Mouse (Mus musculus): ENCODE measurements around the gene Car9.

Car9 gene

GRCm38 (mm10) chr4:43506536-43507185, at the start of gene Car9:
Car9 (plus strand) TSS chr4:43506966.
- no peak for DNase-seq (ENCODE audit: low read depth, low spot score)

- no peak for DNase-seq (ENCODE audit: low read depth, low spot score)
Measured at GRCm38 (mm10) chr4:43457124-43457523, 49.6 kb upstream of the Car9 start.

- DNase-seq (ENCODE audit: low read depth, low spot score): no peak
Measured at GRCm38 (mm10) chr4:43463102-43463501, 43.7 kb upstream of the Car9 start.

- no peak for DNase-seq (ENCODE audit: low read depth, low spot score)
Measured at GRCm38 (mm10) chr4:43465935-43466334, 40.8 kb upstream of the Car9 start.

GRCm38 (mm10) chr4:43466872-43467271, 39.9 kb upstream of the Car9 start:
- no peak for DNase-seq (ENCODE audit: low read depth, low spot score)

- DNase-seq (ENCODE audit: low read depth, low spot score): no peak
Measured at GRCm38 (mm10) chr4:43470301-43470700, 36.5 kb upstream of the Car9 start.

GRCm38 (mm10) chr4:43473636-43474035, 33.1 kb upstream of the Car9 start:
- no peak for DNase-seq (ENCODE audit: low read depth, low spot score)

- DNase-seq (ENCODE audit: low read depth, low spot score): peak; percentile 35
Measured at GRCm38 (mm10) chr4:43476604-43477003, 30.2 kb upstream of the Car9 start.

GRCm38 (mm10) chr4:43477857-43478533, 28.8 kb upstream of the Car9 start:
- peak; percentile 95 for DNase-seq (ENCODE audit: low read depth, low spot score)

GRCm38 (mm10) chr4:43478534-43478858, 28.3 kb upstream of the Car9 start:
- DNase-seq (ENCODE audit: low read depth, low spot score): no peak

GRCm38 (mm10) chr4:43478906-43479832, 27.6 kb upstream of the Car9 start:
- peak; percentile 78 for DNase-seq (ENCODE audit: low read depth, low spot score)

GRCm38 (mm10) chr4:43480985-43481384, 25.8 kb upstream of the Car9 start:
- DNase-seq (ENCODE audit: low read depth, low spot score): no peak

- no peak for DNase-seq (ENCODE audit: low read depth, low spot score)
Measured at GRCm38 (mm10) chr4:43481894-43482456, 24.8 kb upstream of the Car9 start.

- no peak for DNase-seq (ENCODE audit: low read depth, low spot score)
Measured at GRCm38 (mm10) chr4:43482591-43482990, 24.2 kb upstream of the Car9 start.

GRCm38 (mm10) chr4:43483535-43484091, 23.2 kb upstream of the Car9 start, which contains the start of gene Sit1:
Sit1 (minus strand) TSS chr4:43483734.
- no peak for DNase-seq (ENCODE audit: low read depth, low spot score)

- peak; percentile 74 for DNase-seq (ENCODE audit: low read depth, low spot score)
Measured at GRCm38 (mm10) chr4:43485666-43486065, 21.1 kb upstream of the Car9 start.

- no peak for DNase-seq (ENCODE audit: low read depth, low spot score)
Measured at GRCm38 (mm10) chr4:43489611-43490010, 17.2 kb upstream of the Car9 start.

- no peak for DNase-seq (ENCODE audit: low read depth, low spot score)
Measured at GRCm38 (mm10) chr4:43490801-43491200, 16.0 kb upstream of the Car9 start.

- peak; percentile 35 for DNase-seq (ENCODE audit: low read depth, low spot score)
Measured at GRCm38 (mm10) chr4:43492101-43492820, 14.5 kb upstream of the Car9 start.

- peak; percentile 98 for DNase-seq (ENCODE audit: low read depth, low spot score)
Measured at GRCm38 (mm10) chr4:43492821-43493185, 14.0 kb upstream of the Car9 start, which contains the start of gene Ccdc107. Ccdc107 (plus strand) TSS chr4:43492900.
